Comparison of ENCODE assay signal across 10 mouse cellular contexts in genomic region chr2:128277387-128278123, GRCm38 (mm10).
DNase-seq lines count a peak whose midpoint lies in the region; ATAC-seq lines count a peak whose summit lies in the region.
"Had no signal": no experiment of that assay in that cellular context is flagged by ENCODE, and none has a peak within 500 bp of the region (broad histone marks: within the 10 kb centered on the region; RNA-seq: fewer than 3 reads in every experiment).

No protein-coding gene starts in this region.

- peak overlapping the region; percentile 60; the same call in 1 of the 2 replicates for H3K27ac ChIP-seq in kidney, embryonic 15.5 days
- no peak overlapping the region for H3K27ac ChIP-seq in kidney, embryonic 14.5 days (ENCODE audit: low read depth, low read length)
- peak overlapping the region; percentile 77 for H3K27ac ChIP-seq in forebrain, embryonic 10.5 days
- peak overlapping the region; percentile 54 for H3K27ac ChIP-seq in hindbrain, embryonic 16.5 days (ENCODE audit: low read depth, low read length)
- H3K27ac ChIP-seq: embryonic facial prominence, embryonic 12.5 days; midbrain, embryonic 12.5 days had no signal

- H3K36me3 ChIP-seq in kidney, embryonic 15.5 days, result no peaks in the 10 kb centered on the region
- H3K36me3 ChIP-seq in kidney, embryonic 14.5 days (ENCODE audit: control insufficient read depth, insufficient read depth, low read length), result no peaks in the 10 kb centered on the region
- no peaks in the 10 kb centered on the region for H3K36me3 ChIP-seq in forebrain, embryonic 10.5 days (replicated peaks)
- H3K36me3 ChIP-seq in hindbrain, embryonic 16.5 days (ENCODE audit: control insufficient read depth, insufficient read depth, low read length), result no peaks in the 10 kb centered on the region
- H3K36me3 ChIP-seq: embryonic facial prominence, embryonic 12.5 days; midbrain, embryonic 12.5 days had no signal

- H3K9ac ChIP-seq in kidney, embryonic 15.5 days, result no peak overlapping the region
- no peak overlapping the region for H3K9ac ChIP-seq in kidney, embryonic 14.5 days (ENCODE audit: low read depth, low read length)
- no peak overlapping the region for H3K9ac ChIP-seq in hindbrain, embryonic 16.5 days (ENCODE audit: low read depth, low read length)
- H3K9ac ChIP-seq: embryonic facial prominence, embryonic 12.5 days; midbrain, embryonic 12.5 days had no signal

- no peak for ATAC-seq in kidney, embryonic 15.5 days (replicated peaks; ENCODE audit: low FRiP score)
- no peak for ATAC-seq in kidney, embryonic 14.5 days (ENCODE audit: low FRiP score, low TSS enrichment)
- ATAC-seq in hindbrain, embryonic 16.5 days, result peak; percentile 48; the same call in 1 of the 2 replicates

- no peaks in the 10 kb centered on the region for H3K9me3 ChIP-seq in kidney, embryonic 15.5 days (replicated peaks)
- H3K9me3 ChIP-seq in kidney, embryonic 14.5 days (ENCODE audit: control insufficient read depth, low read length), result no peaks in the 10 kb centered on the region
- H3K9me3 ChIP-seq in forebrain, embryonic 10.5 days, result no peaks in the 10 kb centered on the region
- H3K9me3 ChIP-seq in hindbrain, embryonic 16.5 days (ENCODE audit: control insufficient read depth, low read length), result no peaks in the 10 kb centered on the region
- H3K9me3 ChIP-seq: embryonic facial prominence, embryonic 12.5 days; midbrain, embryonic 12.5 days had no signal

- peaks cover 36% of the 10 kb centered on the region for H3K4me1 ChIP-seq in kidney, embryonic 15.5 days
- peaks cover 11% of the 10 kb centered on the region; the same call in 1 of the 2 replicates for H3K4me1 ChIP-seq in kidney, embryonic 14.5 days (ENCODE audit: control insufficient read depth, insufficient read depth, low read length)
- peaks cover 55% of the 10 kb centered on the region for H3K4me1 ChIP-seq in forebrain, embryonic 10.5 days
- H3K4me1 ChIP-seq in hindbrain, embryonic 16.5 days (ENCODE audit: control insufficient read depth, insufficient read depth, low read depth, low read length), result peaks cover 16% of the 10 kb centered on the region

- H3K4me3 ChIP-seq in kidney, embryonic 15.5 days (replicated peaks), result no peak overlapping the region
- H3K4me3 ChIP-seq in kidney, embryonic 14.5 days (ENCODE audit: low read length), result no peak overlapping the region
- no peak overlapping the region for H3K4me3 ChIP-seq in forebrain, embryonic 10.5 days
- no peak overlapping the region for H3K4me3 ChIP-seq in hindbrain, embryonic 16.5 days (ENCODE audit: low read length)
- H3K4me3 ChIP-seq: embryonic facial prominence, embryonic 12.5 days; midbrain, embryonic 12.5 days had no signal

- peak overlapping the region; percentile 42; the same call in 1 of the 2 replicates for H3K4me2 ChIP-seq in kidney, embryonic 15.5 days
- no peak overlapping the region for H3K4me2 ChIP-seq in kidney, embryonic 14.5 days (replicated peaks; ENCODE audit: low read depth, low read length)
- H3K4me2 ChIP-seq in hindbrain, embryonic 16.5 days (ENCODE audit: low read length), result no peak overlapping the region
- H3K4me2 ChIP-seq: embryonic facial prominence, embryonic 12.5 days; midbrain, embryonic 12.5 days had no signal

- no peaks in the 10 kb centered on the region for H3K27me3 ChIP-seq in kidney, embryonic 15.5 days
- no peaks in the 10 kb centered on the region; the same call in 1 of the 2 replicates for H3K27me3 ChIP-seq in kidney, embryonic 14.5 days (ENCODE audit: control insufficient read depth, insufficient read depth, low read length)
- peaks cover 29% of the 10 kb centered on the region for H3K27me3 ChIP-seq in forebrain, embryonic 10.5 days (ENCODE audit: poor library complexity, severe bottlenecking)
- H3K27me3 ChIP-seq in hindbrain, embryonic 16.5 days (replicated peaks; ENCODE audit: control insufficient read depth, insufficient read depth, low read length), result no peaks in the 10 kb centered on the region
- H3K27me3 ChIP-seq: embryonic facial prominence, embryonic 12.5 days; midbrain, embryonic 12.5 days had no signal

- DNase-seq in adipocyte (ENCODE audit: low spot score), result peak; percentile 36
- DNase-seq in forebrain, embryonic 10.5 days (ENCODE audit: extremely low spot score, low spot score), result no peak
- no peak for DNase-seq in adrenal gland, postnatal 14 days
- no peak for DNase-seq in right cerebral cortex, adult 2 months (ENCODE audit: low spot score in 2 of 2)
- DNase-seq: thymus, postnatal 14 days had no signal

- WGBS in kidney, embryonic 15.5 days, result 50% methylated on average over 4 of the region's 4 CpGs
- WGBS in kidney, embryonic 14.5 days, result 57% methylated on average over 4 of the region's 4 CpGs
- 43% methylated on average over 4 of the region's 4 CpGs for WGBS in forebrain, embryonic 10.5 days
- WGBS in hindbrain, embryonic 16.5 days, result 34% methylated on average over 4 of the region's 4 CpGs
